Mouse (Mus musculus) stomach, adult 2 months (tissue): ENCODE measurements around the gene Stox1. TPM values are rescaled to one million over a fixed set of nuclear protein-coding genes. Genes with fewer than 3 reads are reported as not detected.

ENCODE experiments used
- polyA plus RNA-seq: library from polyadenylated mRNA; depleted of rRNA; stranded (reverse); fragments of >200 nt; gene quantifications from 2 replicates; pipeline ENCODE4 v1.2.3, GENCODE M21; 2012; rRNA removed

Gene Stox1
- polyA plus RNA-seq: 0.12 TPM in 2 replicates

GRCm38 (mm10) chr10:62725771-62726687, at the start of gene Stox1:
Stox1 (minus strand) TSS chr10:62726128.

GRCm38 (mm10) chr10:62650881-62651810, 74.8 kb downstream of the Stox1 start, which contains the start of gene Ddx50:
Ddx50 (minus strand) TSS chr10:62651218.

Other genes with a start within 250 kb of the Stox1 start
- 1.4 and 2.5 TPM in 2 replicates for gene Vps26a, start 239.3 kb downstream of the Stox1 start, polyA plus RNA-seq
- gene Srgn, start 198.7 kb downstream of the Stox1 start, polyA plus RNA-seq: 1.6 and 2.0 TPM in 2 replicates
- 8.8 and 10.2 TPM in 2 replicates for gene Kif1bp, start 147.7 kb downstream of the Stox1 start, polyA plus RNA-seq
- gene Ddx21, start 123.8 kb downstream of the Stox1 start, polyA plus RNA-seq: 1.4 and 2.1 TPM in 2 replicates
- 1.1 and 1.3 TPM in 2 replicates for gene Ddx50, start 74.9 kb downstream of the Stox1 start, polyA plus RNA-seq
- gene Ccar1, start 66.2 kb upstream of the Stox1 start, polyA plus RNA-seq: 12.8 and 22.2 TPM in 2 replicates
- gene Tet1, start 182.9 kb upstream of the Stox1 start, polyA plus RNA-seq: 0.01 and 0.38 TPM in 2 replicates
- gene Slc25a16, start 194.5 kb upstream of the Stox1 start, polyA plus RNA-seq: 10.4 and 22.5 TPM in 2 replicates
- gene Dna2, start 220.9 kb upstream of the Stox1 start, polyA plus RNA-seq: 0.67 and 0.70 TPM in 2 replicates